Mouse (Mus musculus) megakaryocyte, embryonic 14.5 days (primary cell): ENCODE data around the gene Chil1.

ENCODE experiments used
- FLI1 ChIP-seq: IDR thresholded peaks from 2 replicates; pipeline ENCODE4 v1.6.1; 2012; ENCODE audit warnings: low read length, inconsistent platforms, mixed read lengths
- GATA1 ChIP-seq: IDR thresholded peaks from 3 replicates; pipeline ENCODE4 v1.6.1; 2012; ENCODE audit warnings: mixed read lengths, low read length, inconsistent platforms, borderline replicate concordance

- TF ChIP-seq GATA1 (no peak), FLI1 (no peak)
Observed at GRCm38 (mm10) chr1:134197325-134197982, 15.5 kb downstream of the Chil1 start.
